Mouse (Mus musculus): ENCODE results near the gene Mfsd4a.

Gene Mfsd4a

GRCm38 (mm10) chr1:131990083-131990760, 77.6 kb downstream of the Mfsd4a start:
- no peak for DNase-seq (ENCODE audit: low read depth)

GRCm38 (mm10) chr1:131989476-131989875, 78.4 kb downstream of the Mfsd4a start:
- no peak for DNase-seq (ENCODE audit: low read depth)

- no peak for DNase-seq (ENCODE audit: low read depth)
These were observed 80.4 kb downstream of the Mfsd4a start for GRCm38 (mm10) chr1:131987432-131987831.

- DNase-seq (ENCODE audit: low read depth) = no peak
These were observed 84.1 kb downstream of the Mfsd4a start for GRCm38 (mm10) chr1:131983806-131984205.

GRCm38 (mm10) chr1:131982907-131983306, 85.0 kb downstream of the Mfsd4a start:
- DNase-seq (ENCODE audit: low read depth) = peak; percentile 89

GRCm38 (mm10) chr1:131981378-131982013, 86.4 kb downstream of the Mfsd4a start:
- DNase-seq (ENCODE audit: low read depth) = peak; percentile 79

- DNase-seq (ENCODE audit: low read depth) = no peak
These were observed 87.4 kb downstream of the Mfsd4a start for GRCm38 (mm10) chr1:131980471-131980870.

GRCm38 (mm10) chr1:131976886-131977285, 91.0 kb downstream of the Mfsd4a start:
- DNase-seq (ENCODE audit: low read depth) = no peak

GRCm38 (mm10) chr1:131973991-131974390, 93.9 kb downstream of the Mfsd4a start:
- DNase-seq (ENCODE audit: low read depth) = no peak
